Mouse (Mus musculus) heart, postnatal 0 days (tissue): ENCODE measurements around the gene Rps3.

ENCODE experiments used
- CTCF ChIP-seq: IDR thresholded peaks from 2 replicates; pipeline ENCODE4 v1.5.1; 2016; ENCODE audit warnings: antibody characterized with exemption, control low read depth, low read depth
- EP300 ChIP-seq: IDR thresholded peaks from 2 replicates; pipeline ENCODE4 v1.6.1; 2016; ENCODE audit warnings: antibody characterized with exemption, low read depth

- TF ChIP-seq EP300 (no peak), CTCF (no peak)
These were observed 17.1 kb upstream of the Rps3 start for GRCm38 (mm10) chr7:99500655-99501054.
